Mouse (Mus musculus) heart, embryonic 16.5 days (tissue): Measurements from ENCODE around the gene Cacna1d. TPM values are rescaled to one million over a fixed set of nuclear protein-coding genes. Genes with fewer than 3 reads are reported as not detected.

Experiments
- ATAC-seq: fragments of 200-750 bp; cut with Nextera tagmentation; replicated peaks from 2 replicates; pipeline ENCODE4 v1.8.0; 2017; ENCODE audit warnings: moderate number of reproducible peaks; ENCODE audit not compliant: insufficient read depth, low FRiP score; ENCODE audit errors: extremely low read depth
- H3K27ac ChIP-seq: fragments of 300-500 bp; sonication (generic); 2 replicates; pipeline ENCODE4 v1.5.1; 2014; ENCODE audit warnings: mild to moderate bottlenecking, low read length, control low read depth, moderate library complexity
- H3K27me3 ChIP-seq: fragments of 300-500 bp; sonication (generic); 2 replicates; pipeline ENCODE4 v1.6.1; 2014; ENCODE audit warnings: low read length, mixed read lengths; ENCODE audit not compliant: control insufficient read depth, insufficient read depth
- H3K36me3 ChIP-seq: fragments of 300-500 bp; sonication (generic); 2 replicates; pipeline ENCODE4 v1.6.1; 2014; ENCODE audit not compliant: control insufficient read depth, insufficient read depth
- H3K4me1 ChIP-seq: fragments of 300-500 bp; sonication (generic); 2 replicates; pipeline ENCODE4 v1.6.1; 2014; ENCODE audit warnings: low read length, mixed read lengths; ENCODE audit not compliant: control insufficient read depth, insufficient read depth
- H3K4me2 ChIP-seq: fragments of 300-500 bp; sonication (generic); 2 replicates; pipeline ENCODE4 v1.6.1; 2014; ENCODE audit warnings: low read depth, mild to moderate bottlenecking, control low read depth, low read length
- H3K4me3 ChIP-seq: fragments of 300-500 bp; sonication (generic); 2 replicates; pipeline ENCODE4 v1.5.1; 2014; ENCODE audit warnings: mild to moderate bottlenecking, control low read depth, low read length
- H3K9ac ChIP-seq: fragments of 300-500 bp; sonication (generic); 2 replicates; pipeline ENCODE4 v1.6.1; 2014; ENCODE audit warnings: low read length, control low read depth
- H3K9me3 ChIP-seq: fragments of 300-500 bp; sonication (generic); replicated peaks from 2 replicates; pipeline ENCODE4 v1.6.1; 2016; ENCODE audit warnings: low read length; ENCODE audit not compliant: control insufficient read depth
- WGBS: fragments of 180-500 bp; shearing (Covaris S2); extraction: QIAGEN DNeasy Blood & Tissue Kit; methylation state at CpG from one replicate; pipeline ENCODE4 v1.1.7; 2014; 5-methylcytosine and 5-hydroxymethylcytosine counted together
- polyA plus RNA-seq: library from polyadenylated mRNA; unstranded; fragments of >200 nt; fragmentation: Nextera tagmentation; extraction: Ambion mirVana; gene quantifications from 2 replicates; pipeline ENCODE4 v1.2.1, GENCODE M21; 2015

Gene Cacna1d
- polyA plus RNA-seq, 1 experiment from 2014 or later: 4.9 TPM

GRCm38 (mm10) chr14:30284446-30284845 lies 206.8 kb downstream of the Cacna1d start:
- WGBS: 53% methylated on average over 10 of the region's 10 CpGs
- no peak for ATAC-seq
- no peak overlapping the region for H3K9ac ChIP-seq
- H3K27ac ChIP-seq: no peak overlapping the region
- H3K27me3 ChIP-seq: no peaks in the 10 kb centered on the region
- H3K4me3 ChIP-seq: no peak overlapping the region
- peak overlapping the region; percentile 7; the same call in 1 of the 2 replicates for H3K4me2 ChIP-seq
- no peaks in the 10 kb centered on the region for H3K9me3 ChIP-seq
- no peaks in the 10 kb centered on the region for H3K4me1 ChIP-seq
- H3K36me3 ChIP-seq: no peaks in the 10 kb centered on the region

DNA sequence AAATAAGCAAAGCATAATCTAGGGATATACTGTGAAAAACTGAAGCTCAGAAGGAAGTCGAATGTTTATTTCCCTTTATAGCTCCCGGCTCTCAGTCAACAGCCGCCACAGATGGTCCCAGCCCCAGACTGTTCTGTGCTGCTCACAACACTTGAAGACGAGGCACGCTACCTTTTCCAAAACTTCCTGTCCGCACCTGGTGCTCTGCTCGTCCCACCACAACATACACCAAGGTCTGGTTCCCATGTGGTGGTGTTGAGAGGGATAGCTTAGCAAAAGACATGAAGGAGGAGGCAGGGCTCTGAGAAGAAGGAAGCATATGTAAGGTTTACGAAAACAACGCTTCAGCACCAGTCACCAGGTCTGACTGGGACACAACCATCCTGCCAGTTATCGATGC lies 207.2 kb downstream of the Cacna1d start:
- Histone ChIP-seq H3K4me3 (no peak overlapping the region), H3K27ac (no peak overlapping the region), H3K4me2 (peak overlapping the region; percentile 7; the same call in 1 of the 2 replicates), H3K36me3 (no peaks in the 10 kb centered on the region), H3K4me1 (no peaks in the 10 kb centered on the region), H3K9me3 (no peaks in the 10 kb centered on the region), H3K27me3 (no peaks in the 10 kb centered on the region), H3K9ac (no peak overlapping the region)
- ATAC-seq: no peak
- 58% methylated on average over 10 of the region's 10 CpGs for WGBS

- Histone ChIP-seq H3K4me3 (no peak overlapping the region), H3K36me3 (no peaks in the 10 kb centered on the region), H3K4me2 (no peak overlapping the region), H3K27ac (no peak overlapping the region), H3K9ac (no peak overlapping the region), H3K27me3 (no peaks in the 10 kb centered on the region), H3K9me3 (no peaks in the 10 kb centered on the region), H3K4me1 (no peaks in the 10 kb centered on the region)
- no peak for ATAC-seq
- 87% methylated on average over 9 of the region's 9 CpGs for WGBS
Observed at GRCm38 (mm10) chr14:30275572-30275971, 215.7 kb downstream of the Cacna1d start.

DNA sequence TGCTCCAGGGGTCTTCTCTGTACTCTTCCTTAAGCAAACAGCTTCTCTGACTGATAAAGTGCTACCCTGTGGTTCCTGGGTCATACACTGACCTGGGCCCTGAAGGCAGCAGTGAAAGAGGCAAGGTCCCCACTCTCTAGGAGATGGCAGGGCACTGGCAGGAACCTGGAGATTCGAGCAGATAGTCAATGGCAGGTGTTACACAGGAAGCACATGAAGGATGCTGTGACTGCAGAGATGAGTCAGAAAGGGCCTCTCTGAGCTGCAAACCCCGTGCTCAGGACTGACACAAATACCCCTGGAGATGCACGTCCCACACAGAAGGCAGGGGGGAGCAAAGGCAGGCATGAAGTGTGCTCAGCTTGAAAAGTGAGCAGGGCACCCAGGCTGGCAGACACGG lies 218.3 kb downstream of the Cacna1d start:
- H3K4me2 ChIP-seq: no peak overlapping the region
- ATAC-seq: peak; percentile 10; the same call in 1 of the 2 replicates
- H3K9me3 ChIP-seq: no peaks in the 10 kb centered on the region
- H3K36me3 ChIP-seq: no peaks in the 10 kb centered on the region
- H3K27me3 ChIP-seq: no peaks in the 10 kb centered on the region
- no peak overlapping the region for H3K27ac ChIP-seq
- no peak overlapping the region for H3K4me3 ChIP-seq
- H3K4me1 ChIP-seq: no peaks in the 10 kb centered on the region
- H3K9ac ChIP-seq: no peak overlapping the region
- WGBS: 67% methylated on average over 4 of the region's 4 CpGs

- no peak for ATAC-seq
- Histone ChIP-seq H3K36me3 (no peaks in the 10 kb centered on the region), H3K4me1 (no peaks in the 10 kb centered on the region), H3K27me3 (no peaks in the 10 kb centered on the region), H3K4me2 (no peak overlapping the region), H3K27ac (no peak overlapping the region), H3K9ac (no peak overlapping the region), H3K4me3 (no peak overlapping the region), H3K9me3 (no peaks in the 10 kb centered on the region)
- 77% methylated on average over 5 of the region's 5 CpGs for WGBS
Observed at GRCm38 (mm10) chr14:30272523-30272922, 218.7 kb downstream of the Cacna1d start.

DNA sequence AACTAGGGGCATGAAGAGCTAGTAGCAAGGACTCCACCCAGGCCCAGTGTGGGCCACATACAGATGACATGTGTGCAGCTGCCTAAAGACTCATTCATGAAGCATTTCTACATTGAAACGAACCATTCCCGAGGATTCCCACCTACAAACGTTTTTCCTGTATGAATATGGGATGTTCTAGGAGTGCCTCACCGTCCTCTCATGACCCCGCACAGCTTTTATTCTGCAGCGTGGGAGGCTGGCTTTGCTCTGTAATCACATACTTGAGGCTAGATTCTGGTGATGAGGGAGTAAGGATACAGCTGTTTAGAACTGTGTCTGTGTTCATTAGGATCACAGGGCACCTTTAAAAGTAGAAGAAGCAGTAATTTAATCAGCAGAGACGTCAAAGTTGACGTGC lies 219.4 kb downstream of the Cacna1d start:
- no peaks in the 10 kb centered on the region for H3K9me3 ChIP-seq
- H3K4me3 ChIP-seq: no peak overlapping the region
- H3K4me2 ChIP-seq: no peak overlapping the region
- no peaks in the 10 kb centered on the region for H3K4me1 ChIP-seq
- no peak overlapping the region for H3K27ac ChIP-seq
- no peaks in the 10 kb centered on the region for H3K36me3 ChIP-seq
- no peak for ATAC-seq
- no peaks in the 10 kb centered on the region for H3K27me3 ChIP-seq
- H3K9ac ChIP-seq: no peak overlapping the region
- 63% methylated on average over 8 of the region's 8 CpGs for WGBS

DNA sequence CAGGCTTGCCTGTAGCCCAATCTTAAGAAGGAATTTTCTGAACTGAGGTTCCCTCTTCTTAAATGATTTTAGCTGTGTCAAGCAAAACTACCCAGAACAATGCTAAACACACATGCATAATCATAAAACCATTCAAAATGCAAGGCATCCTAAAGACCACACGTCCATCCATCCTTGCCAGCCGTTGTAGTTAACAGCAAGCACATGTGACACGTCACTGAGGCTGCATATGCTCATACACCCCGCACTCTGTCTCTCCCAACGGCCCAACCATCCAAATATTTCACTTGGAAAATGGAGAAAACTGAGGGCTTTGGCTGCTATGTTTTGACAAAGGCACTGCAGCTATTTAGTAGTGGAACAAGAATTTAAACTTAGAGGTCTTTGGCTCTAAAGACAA lies 220.9 kb downstream of the Cacna1d start:
- WGBS: 79% methylated on average over 5 of the region's 5 CpGs
- H3K9ac ChIP-seq: no peak overlapping the region

DNA sequence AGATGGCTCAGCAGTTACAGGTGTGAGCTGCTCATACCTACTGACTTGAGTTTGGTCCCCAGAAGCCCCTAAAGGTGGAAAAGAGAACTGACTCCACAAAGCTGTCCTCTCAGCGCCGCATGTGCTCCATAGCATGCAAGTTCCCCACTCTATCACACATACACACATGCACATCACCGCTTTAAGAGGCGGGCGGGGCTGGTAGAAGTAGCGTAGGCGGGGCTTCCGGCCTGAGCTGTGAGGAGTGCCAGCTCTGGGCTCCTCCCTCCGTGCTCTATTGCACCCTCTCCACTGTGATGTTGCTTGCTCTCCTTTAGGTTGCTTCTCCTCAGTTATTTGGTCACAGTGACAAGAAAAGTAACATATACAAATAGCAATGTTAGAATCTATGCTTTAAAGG lies 225.5 kb downstream of the Cacna1d start:
- H3K27me3 ChIP-seq: no peaks in the 10 kb centered on the region
- WGBS: 69% methylated on average over 9 of the region's 9 CpGs
- no peaks in the 10 kb centered on the region for H3K4me1 ChIP-seq
- H3K4me2 ChIP-seq: no peak overlapping the region
- no peaks in the 10 kb centered on the region for H3K9me3 ChIP-seq
- H3K9ac ChIP-seq: no peak overlapping the region
- H3K36me3 ChIP-seq: no peaks in the 10 kb centered on the region
- H3K4me3 ChIP-seq: no peak overlapping the region
- no peak for ATAC-seq
- H3K27ac ChIP-seq: no peak overlapping the region

More for the DNA sequence above, 220.9 kb downstream of the Cacna1d start:
- ATAC-seq: no peak
- H3K27ac ChIP-seq: no peak overlapping the region
- no peaks in the 10 kb centered on the region for H3K9me3 ChIP-seq
- H3K36me3 ChIP-seq: no peaks in the 10 kb centered on the region
- H3K4me1 ChIP-seq: no peaks in the 10 kb centered on the region
- no peak overlapping the region for H3K4me3 ChIP-seq
- no peak overlapping the region for H3K4me2 ChIP-seq
- H3K27me3 ChIP-seq: no peaks in the 10 kb centered on the region

- Histone ChIP-seq H3K27me3 (no peaks in the 10 kb centered on the region), H3K36me3 (no peaks in the 10 kb centered on the region), H3K4me2 (no peak overlapping the region), H3K9ac (no peak overlapping the region), H3K4me1 (peaks cover 13% of the 10 kb centered on the region), H3K9me3 (no peaks in the 10 kb centered on the region), H3K27ac (no peak overlapping the region), H3K4me3 (no peak overlapping the region)
- WGBS: 57% methylated on average over 10 of the region's 10 CpGs
- no peak for ATAC-seq
Observed at GRCm38 (mm10) chr14:30261561-30262251, 229.5 kb downstream of the Cacna1d start.
